Comparison of ENCODE assay signal across 16 mouse cellular contexts in genomic region chr1:37427144-37427875, GRCm38 (mm10).
"Had no signal": no experiment of that assay in that cellular context is flagged by ENCODE, and none has a peak within 500 bp of the region (broad histone marks: within the 10 kb centered on the region; RNA-seq: fewer than 3 reads in every experiment).

No protein-coding gene starts in this region.

- H3K9ac ChIP-seq: liver, embryonic 14.5 days; midbrain, embryonic 12.5 days; neural tube, embryonic 13.5 days; stomach, embryonic 15.5 days had no signal

- DNase-seq: kidney, adult 11 months; kidney, postnatal 10 days; lung, adult 2 months; lung, postnatal 36 days; retina, postnatal 1 day; right cerebral cortex, postnatal 4 days; spleen, adult 18-20 months; thymus, postnatal 36 days had no signal

- H3K27me3 ChIP-seq: midbrain, embryonic 12.5 days; neural tube, embryonic 13.5 days; stomach, embryonic 15.5 days had no signal

- ATAC-seq: lung, postnatal 0 days; midbrain, embryonic 16.5 days had no signal

- H3K27ac ChIP-seq: left cerebral cortex, adult 2 months; limb, embryonic 10.5 days; liver, embryonic 14.5 days; midbrain, embryonic 12.5 days; neural tube, embryonic 13.5 days; stomach, embryonic 15.5 days had no signal

- H3K4me2 ChIP-seq: midbrain, embryonic 12.5 days; neural tube, embryonic 13.5 days; stomach, embryonic 15.5 days had no signal

- H3K9me3 ChIP-seq: limb, embryonic 10.5 days; stomach, embryonic 15.5 days had no signal

- H3K4me3 ChIP-seq: left cerebral cortex, adult 2 months; limb, embryonic 10.5 days; midbrain, embryonic 12.5 days; neural tube, embryonic 13.5 days; stomach, embryonic 15.5 days had no signal
